Mouse (Mus musculus): ENCODE data around the gene Nr3c2.

The Nr3c2 gene

DNA sequence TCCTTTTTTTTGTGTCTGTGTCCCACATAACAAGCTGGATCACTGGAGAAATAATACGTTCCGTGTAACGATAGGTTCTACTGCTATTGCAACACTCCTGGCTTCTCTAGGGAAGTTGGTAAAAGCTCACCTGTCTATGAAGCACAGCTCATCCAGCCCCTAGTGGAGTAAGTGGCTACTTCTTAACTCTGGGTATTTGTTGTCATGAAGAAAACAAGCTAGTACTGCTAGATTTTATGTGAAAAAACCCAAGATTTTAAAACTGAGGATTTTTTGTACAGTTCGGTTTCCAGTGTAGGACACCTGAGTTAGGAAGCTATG is 271.2 kb downstream of the Nr3c2 start:
- no peak for DNase-seq (ENCODE audit: low spot score)

DNA sequence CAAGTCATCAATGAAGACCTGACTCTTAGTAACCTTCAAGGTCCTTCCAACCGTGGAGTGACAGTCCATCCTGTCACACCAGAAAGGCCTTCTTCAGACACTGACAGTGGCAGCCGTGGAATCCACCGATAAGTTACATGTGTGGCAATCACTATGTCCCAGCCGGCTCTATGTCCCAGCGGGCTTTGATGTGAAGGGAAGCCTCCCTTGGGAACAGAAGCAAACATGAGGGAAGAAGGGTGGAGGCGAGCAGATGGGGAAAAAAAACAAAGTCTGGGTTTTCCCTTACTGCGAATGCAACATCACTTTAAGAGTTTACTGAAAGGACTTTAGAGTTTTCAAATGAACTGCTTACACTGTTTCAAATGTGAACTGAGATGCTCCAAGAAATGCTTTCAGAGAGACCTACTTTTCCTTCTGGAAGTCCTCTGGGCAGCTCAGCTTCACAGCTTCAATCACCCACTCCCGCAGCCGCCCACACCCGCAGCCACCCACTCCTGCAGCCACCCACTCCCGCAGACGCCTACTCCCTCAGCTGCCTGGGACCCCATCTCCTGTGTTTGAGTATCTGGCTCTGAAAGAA is 273.9 kb downstream of the Nr3c2 start:
- DNase-seq (ENCODE audit: low spot score), result no peak

DNA sequence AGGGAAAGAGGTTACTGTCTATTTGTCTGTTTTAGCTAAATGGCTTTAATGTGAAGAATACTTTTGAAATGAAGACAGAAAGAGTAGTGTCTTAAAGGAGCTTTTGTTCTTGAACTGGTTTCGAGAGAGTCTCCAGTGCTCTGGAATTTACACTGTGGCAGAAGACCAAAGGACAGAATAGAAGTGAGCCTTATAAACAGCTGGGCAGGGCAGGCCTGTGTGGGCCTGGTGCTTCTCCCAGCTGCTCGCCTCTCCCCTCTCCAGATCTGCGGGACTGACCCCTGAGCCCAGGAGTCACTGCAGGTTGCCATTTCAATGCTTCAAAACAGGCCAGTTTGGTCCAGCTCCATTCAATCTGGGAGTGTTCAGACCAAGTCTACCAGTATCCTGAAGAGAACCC is 274.5 kb downstream of the Nr3c2 start:
- no peak for DNase-seq (ENCODE audit: low spot score)

DNA sequence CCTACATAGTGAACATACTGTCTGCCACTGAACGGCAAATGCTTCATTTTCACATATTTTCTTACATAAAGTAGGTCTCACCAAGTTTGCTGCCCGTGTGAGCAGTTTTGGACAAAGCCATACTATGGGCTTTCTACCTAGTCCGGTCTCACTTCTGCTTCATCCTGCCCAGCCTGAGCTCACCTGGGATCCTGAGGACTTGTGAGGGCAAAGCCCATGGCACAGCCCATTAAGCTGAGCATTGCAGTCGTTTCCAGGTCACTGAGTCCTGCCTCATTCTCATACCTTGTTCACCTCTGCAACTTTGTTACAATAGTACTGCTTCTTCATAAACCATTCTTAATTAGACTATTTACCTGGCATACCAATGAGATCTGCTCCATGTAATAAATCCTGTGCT is 276.2 kb downstream of the Nr3c2 start:
- no peak for DNase-seq (ENCODE audit: low spot score)

DNA sequence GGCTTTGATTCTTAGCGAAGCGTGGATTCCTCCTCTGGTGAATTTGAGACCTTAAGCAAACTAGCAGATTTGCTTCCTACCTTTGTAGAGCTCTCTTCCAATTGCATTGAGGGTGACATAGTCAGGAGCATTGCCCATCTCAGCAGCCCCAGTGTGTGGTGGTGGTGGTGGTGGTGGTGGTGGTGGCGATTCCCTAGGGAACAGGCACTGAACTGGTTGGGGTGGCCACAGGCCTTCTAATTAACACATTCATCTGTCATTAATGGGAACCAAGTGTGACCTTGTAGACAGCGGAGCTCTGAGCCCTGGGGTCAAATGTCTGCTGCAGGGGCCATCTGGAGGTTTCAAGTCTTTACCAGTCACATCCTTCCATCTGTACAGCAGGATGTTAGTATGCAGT is 277.1 kb downstream of the Nr3c2 start:
- DNase-seq (ENCODE audit: low spot score), result no peak

DNA sequence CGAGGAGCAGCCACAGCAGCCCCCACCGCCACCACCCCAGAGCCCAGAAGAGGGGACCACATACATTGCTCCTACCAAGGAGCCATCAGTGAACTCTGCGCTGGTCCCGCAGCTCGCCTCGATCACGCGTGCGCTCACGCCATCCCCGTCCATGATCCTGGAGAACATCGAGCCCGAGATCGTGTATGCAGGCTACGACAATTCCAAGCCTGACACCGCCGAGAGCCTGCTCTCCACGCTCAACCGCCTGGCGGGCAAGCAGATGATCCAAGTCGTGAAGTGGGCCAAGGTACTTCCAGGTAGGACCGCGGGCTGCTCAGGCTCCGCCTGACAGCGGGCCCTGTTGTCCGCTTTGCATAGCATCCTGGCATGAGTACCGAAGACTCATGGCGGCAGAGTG is 286.6 kb downstream of the Nr3c2 start:
- no peak for DNase-seq (ENCODE audit: low spot score)

DNA sequence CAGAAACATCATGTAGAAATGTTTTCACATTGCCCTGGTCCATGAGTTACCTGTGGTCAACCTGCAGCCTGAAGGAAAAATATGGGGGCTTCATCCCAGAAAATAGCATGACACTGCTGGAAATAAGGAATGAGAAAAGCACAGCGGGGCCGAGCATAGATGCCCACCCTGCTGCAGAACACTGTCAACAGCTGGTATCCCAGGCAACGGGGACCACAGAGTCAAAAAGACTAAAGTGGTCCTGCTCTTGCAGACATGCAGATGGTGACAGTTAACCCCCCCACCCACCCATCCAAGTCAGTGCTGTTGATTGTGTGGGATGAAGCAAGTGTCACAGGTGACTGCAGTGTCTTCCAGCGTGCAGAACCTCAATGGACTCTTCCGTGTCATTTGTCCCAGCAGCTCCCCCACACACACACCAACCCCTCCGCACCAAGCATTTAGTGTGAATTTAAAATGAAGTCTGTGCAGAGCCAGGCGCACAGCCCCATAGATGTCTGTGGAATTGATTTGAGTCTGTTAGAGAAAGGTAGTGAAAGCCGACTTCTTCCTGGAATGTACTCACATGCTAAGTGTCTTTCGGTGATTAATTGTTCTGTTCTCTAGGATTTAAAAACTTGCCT is 287.8 kb downstream of the Nr3c2 start:
- DNase-seq (ENCODE audit: low spot score), result no peak

DNA sequence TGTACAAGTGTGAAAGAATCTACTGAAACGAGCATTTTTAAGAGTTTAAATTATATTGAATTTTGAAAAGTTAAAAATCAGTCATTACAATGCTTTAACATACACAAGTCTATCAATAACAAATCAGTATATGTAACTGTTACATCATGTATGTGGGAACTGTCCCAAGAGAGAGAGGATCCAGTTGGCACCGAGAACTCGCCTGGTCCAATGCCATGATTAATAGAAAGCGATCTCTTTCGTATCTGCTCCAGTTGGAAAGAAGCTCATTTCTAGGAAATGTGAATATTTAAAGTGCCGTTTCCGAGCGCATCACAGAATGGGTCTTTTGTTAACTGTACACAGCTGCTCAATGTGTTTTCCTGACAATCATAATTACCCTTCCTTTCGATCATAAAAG is 288.5 kb downstream of the Nr3c2 start:
- DNase-seq (ENCODE audit: low spot score), result peak; percentile 34

DNA sequence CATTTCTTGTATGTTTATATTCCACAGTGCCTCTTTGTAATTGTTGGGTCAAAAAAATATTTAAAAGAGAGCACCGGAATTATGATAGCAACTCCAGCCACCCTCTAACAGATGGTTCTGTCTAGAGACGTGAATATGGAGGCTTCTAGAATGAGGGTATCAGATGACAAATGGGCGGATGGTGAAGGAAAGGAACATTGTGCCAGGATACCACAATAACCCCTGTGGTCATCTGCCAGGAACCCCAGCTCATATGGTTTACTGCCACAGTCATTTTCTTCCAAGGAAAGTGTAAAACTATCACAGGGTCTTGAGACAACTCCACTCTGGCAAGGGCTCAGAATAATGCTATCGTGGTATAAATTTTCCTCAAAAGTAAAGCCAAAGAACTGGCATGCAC is 289.1 kb downstream of the Nr3c2 start:
- no peak for DNase-seq (ENCODE audit: low spot score)

DNA sequence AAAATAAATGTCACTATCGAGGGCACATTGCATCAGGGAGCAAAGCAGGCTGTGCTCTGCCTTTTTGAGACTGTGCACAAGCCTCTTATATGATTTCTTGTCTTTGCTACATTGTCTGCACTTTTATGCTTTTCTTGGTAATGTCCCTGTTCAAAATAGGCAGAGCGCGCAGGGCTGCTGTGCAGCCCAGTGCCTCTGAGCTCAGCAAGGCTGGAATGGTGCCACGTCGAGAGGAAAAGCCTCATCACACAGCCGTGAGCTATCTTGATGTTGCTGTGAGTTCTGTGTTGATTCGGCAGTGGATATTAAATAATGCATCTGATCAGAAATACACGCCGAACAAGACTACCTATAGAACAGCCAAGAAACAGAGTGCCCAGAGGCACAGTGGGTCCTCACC is 290.1 kb downstream of the Nr3c2 start:
- DNase-seq (ENCODE audit: low spot score), result no peak

DNA sequence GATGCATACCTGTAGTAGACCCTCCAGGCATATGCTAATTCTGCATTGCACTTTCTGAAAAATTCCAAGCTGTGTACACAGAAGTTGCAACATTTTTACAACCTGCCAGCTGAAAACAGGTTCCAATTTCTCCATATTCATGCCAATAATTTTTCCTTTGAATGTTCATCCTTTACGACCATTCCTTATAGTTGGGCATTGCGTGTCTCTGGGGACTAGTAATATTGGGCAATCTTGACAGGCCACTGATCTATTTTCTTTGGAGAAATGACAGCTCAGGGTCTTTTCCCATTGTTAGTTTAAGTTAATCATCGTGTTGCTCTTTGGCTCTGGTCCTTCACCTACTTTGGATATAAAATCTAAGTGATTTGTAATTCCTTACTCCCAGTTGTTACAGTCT is 291.2 kb downstream of the Nr3c2 start:
- no peak for DNase-seq (ENCODE audit: low spot score)

DNA sequence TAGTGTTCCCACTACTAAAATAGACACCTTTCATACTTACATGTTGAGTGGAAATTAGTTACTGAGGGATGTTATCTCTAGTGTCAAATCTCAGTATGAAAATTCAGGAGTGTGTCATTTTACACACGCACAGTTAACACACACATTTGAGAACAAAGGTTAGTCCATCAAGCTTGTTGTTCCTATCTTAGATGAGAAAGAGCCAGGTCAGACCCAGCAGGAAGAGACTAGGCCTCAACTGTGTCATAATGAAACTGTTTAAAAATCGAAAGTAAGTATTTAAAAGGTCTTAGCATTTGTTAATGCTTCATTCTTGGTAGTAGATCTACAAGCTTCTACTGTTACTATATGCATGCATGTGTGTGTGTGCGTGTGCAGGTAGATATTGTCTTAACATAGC is 310.1 kb downstream of the Nr3c2 start:
- DNase-seq (ENCODE audit: low spot score), result no peak

DNA sequence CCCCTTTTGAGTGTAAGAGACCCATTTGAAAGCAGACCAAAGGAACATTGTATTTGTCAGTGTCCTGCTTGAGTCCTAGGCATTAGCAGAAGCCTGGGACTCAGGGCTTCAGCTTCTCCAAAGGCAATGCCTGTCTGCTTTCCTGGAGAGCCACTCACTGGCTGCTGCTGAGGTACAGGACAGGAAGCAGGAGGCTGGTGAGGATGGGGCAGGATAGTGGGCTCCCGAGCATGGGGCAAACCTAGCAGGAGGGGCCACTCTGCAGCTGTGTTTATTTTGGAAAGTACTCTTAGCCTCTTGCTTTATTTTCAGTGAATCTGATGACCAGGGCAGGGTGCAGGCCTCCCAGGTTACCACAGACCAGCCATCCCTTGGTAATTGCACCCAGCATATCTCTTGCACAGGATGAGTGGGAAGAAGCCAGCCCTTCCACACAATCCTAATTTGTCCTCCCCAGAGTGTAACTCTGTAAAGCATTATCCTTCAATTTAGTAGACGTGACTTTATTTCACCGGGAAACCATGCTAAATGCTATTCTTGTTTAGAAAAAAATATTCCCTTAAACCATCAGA is 314.7 kb downstream of the Nr3c2 start:
- DNase-seq (ENCODE audit: low spot score), result no peak

DNA sequence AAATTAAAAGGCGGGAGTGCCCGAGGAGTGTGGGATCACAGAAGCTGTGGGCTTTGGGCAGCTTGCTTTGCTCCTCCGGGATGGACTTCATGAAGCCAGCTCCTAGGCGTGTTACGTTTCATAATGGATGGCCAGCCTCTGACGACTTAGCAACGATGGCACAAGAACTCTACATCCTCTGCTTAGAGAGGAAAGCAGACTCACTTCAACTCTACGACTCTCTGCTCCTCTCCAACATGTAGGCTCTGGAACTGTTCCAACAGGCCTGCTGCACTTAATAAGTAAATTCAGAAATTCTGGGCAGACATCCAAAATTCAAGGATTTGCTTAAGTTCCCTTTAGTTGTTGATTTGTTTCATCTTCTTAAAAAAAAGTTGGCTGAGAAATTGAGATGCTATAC is 315.4 kb downstream of the Nr3c2 start:
- DNase-seq (ENCODE audit: low spot score), result no peak

DNA sequence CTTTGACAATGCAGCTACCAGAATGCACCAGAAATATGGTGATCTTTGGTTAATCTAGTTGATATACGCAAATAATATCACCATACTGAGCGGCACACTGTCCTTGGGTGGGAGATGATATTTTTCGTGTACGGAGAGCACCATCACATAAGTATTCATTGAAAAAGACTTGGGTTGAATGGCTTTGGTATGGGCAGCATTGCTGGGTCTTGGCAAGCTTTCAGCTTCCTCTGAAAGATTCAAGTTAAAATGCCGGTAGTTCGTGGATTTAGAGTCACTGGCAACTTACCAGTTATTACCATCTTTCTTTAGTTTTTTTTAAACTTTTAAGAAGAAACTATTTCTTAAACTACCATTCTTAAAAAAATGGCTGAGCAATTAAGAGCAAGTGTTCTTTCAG is 315.9 kb downstream of the Nr3c2 start:
- no peak for DNase-seq (ENCODE audit: low spot score)

DNA sequence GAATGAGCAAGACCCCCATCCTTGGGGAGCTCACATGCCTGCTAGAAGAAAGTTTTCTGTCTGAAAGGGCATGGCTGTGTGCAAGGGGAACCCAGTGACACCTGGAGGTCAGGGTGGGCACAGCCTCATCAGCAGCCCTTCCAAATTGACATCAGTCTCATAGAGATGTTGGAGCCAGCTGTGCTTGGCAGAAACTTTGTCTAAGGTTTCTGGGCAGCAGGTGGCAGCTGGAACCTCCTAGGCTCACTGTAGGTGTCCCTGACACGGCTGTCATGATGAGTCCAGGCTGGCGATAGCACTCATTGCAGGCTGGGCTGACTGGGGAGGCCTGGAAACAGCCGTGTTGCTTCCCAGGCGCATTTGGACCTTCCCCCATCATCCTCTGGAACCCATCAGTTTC is 323.9 kb downstream of the Nr3c2 start:
- DNase-seq (ENCODE audit: low spot score), result no peak

DNA sequence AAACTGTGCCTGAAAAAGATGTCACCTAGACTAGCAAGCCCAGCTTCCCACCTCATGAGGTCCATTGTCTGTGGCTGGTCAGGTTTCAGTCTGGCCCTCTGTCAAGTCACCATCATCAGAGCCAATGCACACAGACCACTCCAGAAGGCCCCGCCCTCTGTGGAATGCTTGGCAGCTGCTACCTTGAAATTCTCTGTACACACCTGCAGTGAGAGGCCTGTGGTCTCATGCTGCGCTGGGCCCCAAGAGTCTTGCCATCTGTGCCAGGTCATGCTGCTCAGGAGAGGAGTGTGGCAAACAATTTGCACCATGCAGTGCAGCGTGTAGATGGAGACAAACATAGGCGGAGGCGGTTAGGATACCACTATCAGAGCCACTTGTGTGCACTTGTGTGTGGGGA is 328.5 kb downstream of the Nr3c2 start:
- DNase-seq (ENCODE audit: low spot score), result no peak

DNA sequence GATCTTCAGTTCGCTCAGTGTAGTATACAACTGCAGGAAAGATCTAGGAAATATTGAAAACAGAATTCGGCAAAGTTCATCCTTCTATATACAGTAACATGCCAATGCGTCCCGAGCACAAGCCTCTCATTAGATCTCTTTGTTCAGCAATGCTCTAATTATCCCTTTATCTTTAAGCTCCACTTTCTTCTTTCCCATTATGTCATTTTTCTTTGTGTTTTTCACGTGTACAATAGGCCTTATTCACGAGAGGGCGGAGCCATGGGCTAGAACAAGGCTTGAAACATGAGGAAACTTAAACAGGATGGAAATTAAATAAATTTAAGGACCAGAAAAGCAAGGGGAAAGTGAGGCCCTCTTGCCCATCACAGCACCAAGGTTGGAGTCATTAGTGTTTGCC is 329.4 kb downstream of the Nr3c2 start:
- DNase-seq (ENCODE audit: low spot score), result no peak

DNA sequence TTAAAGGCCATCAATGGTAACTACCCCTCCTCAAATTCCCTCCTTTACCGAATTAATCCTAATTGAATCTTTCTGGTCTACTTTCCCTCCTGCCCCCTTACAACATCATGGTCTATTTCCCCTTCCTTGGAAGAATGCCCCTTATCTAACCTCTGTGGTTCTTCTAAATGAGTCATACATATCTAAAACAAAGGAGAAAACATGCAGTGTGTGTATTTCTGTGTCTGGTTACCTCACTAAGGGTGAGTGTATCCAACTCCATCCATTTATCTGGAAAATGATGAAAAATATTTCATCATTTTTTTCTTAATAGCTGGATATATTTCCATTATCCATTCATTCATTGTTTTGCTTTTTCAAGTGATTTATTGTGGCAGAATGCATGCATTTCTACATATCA is 332.0 kb downstream of the Nr3c2 start:
- no peak for DNase-seq (ENCODE audit: low spot score)

DNA sequence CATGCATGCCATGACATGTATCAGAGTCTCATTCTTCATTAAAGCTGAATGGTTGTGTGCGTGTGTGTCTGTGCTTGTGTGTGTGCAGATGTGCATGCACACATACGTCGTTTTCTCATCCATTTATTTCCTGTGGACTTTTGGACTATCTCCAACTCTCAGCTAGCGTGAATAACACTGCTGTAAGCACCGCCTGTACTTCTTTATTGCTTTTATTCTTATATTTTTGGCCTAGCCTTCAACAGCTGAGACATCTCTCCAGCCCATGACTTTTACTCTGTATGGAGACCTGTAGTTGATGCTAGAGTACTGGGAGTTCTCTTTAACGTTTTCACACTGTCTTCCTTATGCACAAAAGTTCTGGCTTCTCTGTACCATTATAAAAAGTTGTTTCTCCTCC is 332.6 kb downstream of the Nr3c2 start:
- DNase-seq (ENCODE audit: low spot score), result no peak

DNA sequence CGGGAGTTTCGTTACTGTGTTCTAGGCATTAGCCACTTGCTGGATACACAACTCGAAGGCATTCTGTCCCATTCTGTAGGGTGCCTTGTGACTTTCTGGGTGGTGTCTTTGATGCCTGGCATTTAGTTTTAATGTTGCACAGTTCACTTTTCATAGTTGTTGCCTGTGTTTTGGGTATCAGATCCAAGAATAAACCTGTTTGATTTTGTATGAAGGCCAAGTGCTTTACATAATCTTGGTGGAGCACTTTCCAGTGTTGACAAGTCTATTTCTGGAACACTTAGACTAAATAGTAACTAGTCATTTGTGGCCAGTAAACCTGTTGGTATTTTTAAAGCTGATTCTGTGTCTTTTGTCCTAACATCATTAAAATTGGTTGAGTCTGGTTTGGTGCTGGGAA is 333.2 kb downstream of the Nr3c2 start:
- no peak for DNase-seq (ENCODE audit: low spot score)

DNA sequence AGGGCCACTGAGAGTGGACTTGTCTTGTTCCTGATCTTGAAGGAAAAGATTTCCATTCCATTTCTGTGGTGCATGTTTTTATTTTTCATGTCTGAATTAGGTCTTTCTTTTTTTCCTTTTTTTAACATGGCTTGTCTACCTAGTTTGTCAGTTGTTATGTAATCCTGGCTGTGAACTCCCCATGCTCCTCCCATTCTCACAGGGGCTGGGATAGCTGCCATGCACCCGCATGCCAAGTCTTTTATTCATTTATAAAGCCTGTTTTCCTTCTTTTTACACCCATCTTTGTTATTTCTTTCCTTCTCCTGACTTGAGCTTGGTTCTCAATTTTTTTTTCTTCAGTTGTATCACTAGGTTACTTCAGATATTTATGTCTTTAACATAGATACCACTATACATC is 337.5 kb downstream of the Nr3c2 start:
- DNase-seq (ENCODE audit: low spot score), result no peak

DNA sequence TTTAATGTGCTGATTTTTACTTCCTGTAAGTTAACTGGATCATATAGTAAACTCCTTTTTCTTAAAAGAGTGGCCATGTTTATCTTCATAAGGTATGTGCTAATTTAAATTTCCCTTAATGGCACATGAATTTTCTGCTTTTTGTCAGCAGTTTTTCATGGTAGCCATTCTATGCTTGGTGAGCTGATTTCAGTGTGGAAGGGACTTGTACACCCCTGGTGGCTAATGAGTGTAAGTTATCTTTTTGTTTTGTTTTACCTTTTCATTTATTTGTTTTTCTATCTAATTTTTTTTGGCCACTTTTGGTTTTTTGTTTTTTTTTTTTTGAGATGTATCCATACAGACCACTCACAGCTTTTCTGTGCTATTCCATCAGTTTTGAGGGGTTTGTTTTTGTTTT is 340.2 kb downstream of the Nr3c2 start:
- DNase-seq (ENCODE audit: low spot score), result no peak

DNA sequence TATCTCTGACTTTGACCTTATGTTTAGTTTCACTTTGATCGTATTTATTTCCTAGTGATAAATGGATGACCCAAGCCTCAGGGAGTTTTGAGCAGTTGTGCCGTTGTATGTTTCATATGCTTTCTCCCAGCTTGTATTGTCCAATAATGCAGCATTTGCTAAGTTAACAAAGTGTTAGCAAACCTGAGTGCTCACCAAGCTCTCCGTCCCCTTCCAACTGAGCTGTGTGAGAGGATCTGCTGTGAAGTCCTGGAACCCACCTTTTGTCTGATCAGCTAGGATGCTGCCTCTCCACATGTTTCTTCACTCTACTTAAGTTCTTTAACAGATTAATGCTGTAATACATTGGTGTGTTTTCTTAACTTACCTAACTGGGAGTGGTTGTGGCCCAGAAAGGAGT is 342.1 kb downstream of the Nr3c2 start:
- DNase-seq (ENCODE audit: low spot score), result no peak

Data from layer of hippocampus, adult 11-12 months (tissue).